Mouse (Mus musculus) urinary bladder, postnatal 14 days (tissue): ENCODE measurements around the gene Pitpna.
"Not testable (repeated sequence)": the region's sequence is repeated elsewhere in the genome, so short reads cannot be mapped to it uniquely, and the experiment has no call there.

Experiments used
- DNase-seq: peaks from one replicate; pipeline ENCODE4 v3.0.0; 2021; ENCODE audit warnings: low spot score

The Pitpna gene

GRCm38 (mm10) chr11:75588285-75588941, 516 bp downstream of the Pitpna start:
- peak; percentile 41 for DNase-seq

GRCm38 (mm10) chr11:75592612-75593011, 4.7 kb downstream of the Pitpna start:
- DNase-seq: peak; percentile 64

- no peak for DNase-seq
Measured at GRCm38 (mm10) chr11:75594431-75594830, 6.5 kb downstream of the Pitpna start.

GRCm38 (mm10) chr11:75595404-75595803, 7.5 kb downstream of the Pitpna start:
- DNase-seq: no peak

- DNase-seq: no peak
Measured at GRCm38 (mm10) chr11:75595816-75596215, 7.9 kb downstream of the Pitpna start.

- DNase-seq: peak; percentile 30
Measured at GRCm38 (mm10) chr11:75596726-75597255, 8.9 kb downstream of the Pitpna start.

GRCm38 (mm10) chr11:75598004-75598403, 10.1 kb downstream of the Pitpna start:
- DNase-seq: no peak

- not testable (repeated sequence) for DNase-seq
Measured at GRCm38 (mm10) chr11:75599802-75600201, 11.9 kb downstream of the Pitpna start.

- DNase-seq: no peak
Measured at GRCm38 (mm10) chr11:75604826-75605225, 16.9 kb downstream of the Pitpna start.

GRCm38 (mm10) chr11:75605318-75605717, 17.4 kb downstream of the Pitpna start:
- no peak for DNase-seq

GRCm38 (mm10) chr11:75608776-75609175, 20.9 kb downstream of the Pitpna start:
- no peak for DNase-seq

GRCm38 (mm10) chr11:75610021-75610420, 22.1 kb downstream of the Pitpna start:
- no peak for DNase-seq

- no peak for DNase-seq
Measured at GRCm38 (mm10) chr11:75614769-75615168, 26.9 kb downstream of the Pitpna start.

- no peak for DNase-seq
Measured at GRCm38 (mm10) chr11:75615556-75615955, 27.7 kb downstream of the Pitpna start.

- no peak for DNase-seq
Measured at GRCm38 (mm10) chr11:75619133-75619532, 31.2 kb downstream of the Pitpna start.

GRCm38 (mm10) chr11:75620136-75620780, 32.4 kb downstream of the Pitpna start:
- DNase-seq: peak; percentile 52

- no peak for DNase-seq
Measured at GRCm38 (mm10) chr11:75621426-75621825, 33.5 kb downstream of the Pitpna start.

GRCm38 (mm10) chr11:75622588-75623329, 34.9 kb downstream of the Pitpna start:
- no peak for DNase-seq

- no peak for DNase-seq
Measured at GRCm38 (mm10) chr11:75624102-75624554, 36.2 kb downstream of the Pitpna start.

GRCm38 (mm10) chr11:75625820-75626219, 37.9 kb downstream of the Pitpna start:
- DNase-seq: no peak

- DNase-seq: no peak
Measured at GRCm38 (mm10) chr11:75630098-75630497, 42.2 kb downstream of the Pitpna start.

- peak; percentile 96 for DNase-seq
Measured at GRCm38 (mm10) chr11:75630645-75631229, 42.8 kb downstream of the Pitpna start, which contains the start of gene Inpp5k. TSS of gene Inpp5k (plus strand) at chr11:75630988.
